Mouse (Mus musculus): Measurements from ENCODE around the gene Nabp1. TPM values are rescaled to one million over a fixed set of nuclear protein-coding genes. Genes with fewer than 3 reads are reported as not detected.
"Not testable (repeated sequence)": the region's sequence is repeated elsewhere in the genome, so short reads cannot be mapped to it uniquely, and the experiment has no call there.

Gene Nabp1
- total RNA-seq, 2 experiments from 2014 or later = 32.4 to 33.9 TPM

DNA sequence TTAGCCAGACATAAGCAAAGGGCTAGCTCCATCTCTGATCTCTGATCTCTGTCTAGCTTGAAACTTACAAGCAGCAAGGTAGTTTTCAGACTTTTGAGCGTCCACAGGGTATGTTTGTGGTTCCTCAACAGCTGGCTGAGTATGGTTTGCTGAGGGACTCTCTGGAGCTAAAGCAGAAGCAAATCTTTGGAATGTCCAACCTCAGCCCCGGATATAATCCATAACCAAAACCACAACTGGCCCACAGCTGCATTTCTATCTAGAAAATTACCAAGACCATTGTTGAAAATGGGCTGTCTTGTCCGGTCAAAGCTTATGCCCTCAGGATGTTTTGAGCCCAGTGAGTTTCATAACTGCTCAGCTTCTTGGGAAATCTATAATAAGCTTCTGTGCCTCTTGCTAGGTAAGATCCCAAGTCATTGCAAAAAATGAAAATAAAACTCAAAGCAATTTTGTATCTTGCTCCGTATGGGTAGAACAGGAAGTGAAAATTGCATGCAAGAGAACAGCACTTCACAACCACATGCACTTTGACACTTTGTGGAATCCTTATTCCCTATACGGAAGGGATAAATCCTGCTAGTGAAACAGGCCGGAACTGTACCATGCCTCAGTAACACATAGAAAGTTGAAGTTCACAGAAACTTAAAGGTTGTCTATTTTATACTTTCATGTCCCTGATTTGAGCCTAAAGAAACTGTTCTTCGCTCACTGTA lies 15.5 kb upstream of the Nabp1 start:
- no peak for DNase-seq

DNA sequence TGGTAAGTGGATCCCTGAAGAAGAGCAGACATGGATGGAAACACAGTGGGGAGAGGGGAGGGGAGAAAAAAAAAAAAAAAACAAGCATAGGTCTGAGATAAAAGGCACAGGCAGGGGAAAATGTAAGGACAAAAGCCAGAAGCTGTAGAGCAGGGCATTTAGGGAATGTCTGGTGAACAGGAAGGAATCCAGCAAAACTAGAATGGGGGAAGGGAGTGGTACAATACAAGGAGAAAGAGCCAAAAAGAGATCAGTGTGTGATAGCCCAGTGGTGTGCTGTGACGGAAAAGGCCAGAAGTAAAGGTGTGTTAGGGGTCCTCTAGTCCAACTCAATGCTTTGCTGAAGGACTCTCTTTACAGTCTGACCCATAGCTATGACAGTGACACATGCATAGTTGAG lies 8.1 kb upstream of the Nabp1 start:
- DNase-seq = no peak

DNA sequence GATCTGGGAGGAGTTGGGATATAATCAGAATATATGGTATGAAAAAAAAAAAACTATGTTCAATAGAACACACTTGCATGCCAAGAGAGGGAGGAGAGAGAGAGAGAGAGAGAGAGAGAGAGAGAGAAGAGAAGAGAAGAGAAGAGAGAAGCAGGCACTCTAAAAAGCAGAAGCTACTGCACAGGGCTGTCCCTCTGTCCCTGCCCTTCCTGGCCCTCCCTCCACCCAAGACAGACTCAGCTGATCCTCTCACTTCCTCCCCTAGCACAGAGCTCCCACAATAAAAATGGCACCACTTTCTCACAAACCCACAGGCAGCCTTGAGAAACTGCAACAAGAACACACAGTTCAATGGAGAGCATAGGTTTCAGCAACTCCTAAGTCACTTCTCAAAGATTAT lies 2.2 kb upstream of the Nabp1 start:
- no peak for DNase-seq

DNA sequence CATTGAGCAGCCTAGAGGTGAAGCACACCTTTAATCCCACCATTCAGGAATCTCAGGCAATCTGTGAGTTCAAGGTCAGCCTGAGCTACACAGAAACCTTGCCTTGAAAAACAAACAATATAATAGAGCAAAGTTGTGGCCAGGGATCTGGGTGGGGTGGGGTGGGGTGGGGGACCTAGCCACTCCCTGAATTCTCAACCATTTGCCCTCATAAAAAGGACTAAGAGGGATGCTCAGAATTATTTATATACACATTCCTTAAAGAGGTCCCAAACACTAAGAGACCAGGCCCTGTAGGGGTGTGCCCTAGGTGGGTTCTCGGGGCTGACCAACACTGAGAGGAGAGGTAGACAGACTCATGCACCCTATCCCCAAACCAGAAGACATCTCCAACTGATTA lies 1.5 kb upstream of the Nabp1 start:
- DNase-seq = no peak

DNA sequence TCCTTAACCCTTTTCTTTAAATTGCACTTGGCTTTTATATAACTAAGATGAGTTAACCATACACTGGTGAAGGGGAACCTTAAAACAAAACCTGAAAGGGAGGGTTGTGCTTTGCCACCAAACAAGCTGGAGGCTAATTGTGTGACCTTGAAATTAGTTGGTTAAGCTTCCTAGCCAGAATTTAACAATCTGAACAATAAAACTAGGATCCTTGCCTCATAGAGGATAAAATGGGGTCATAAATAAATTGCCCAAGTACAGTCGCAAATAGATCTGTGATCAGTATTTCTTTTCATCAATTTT lies 753 bp upstream of the Nabp1 start:
- no peak for DNase-seq

DNA sequence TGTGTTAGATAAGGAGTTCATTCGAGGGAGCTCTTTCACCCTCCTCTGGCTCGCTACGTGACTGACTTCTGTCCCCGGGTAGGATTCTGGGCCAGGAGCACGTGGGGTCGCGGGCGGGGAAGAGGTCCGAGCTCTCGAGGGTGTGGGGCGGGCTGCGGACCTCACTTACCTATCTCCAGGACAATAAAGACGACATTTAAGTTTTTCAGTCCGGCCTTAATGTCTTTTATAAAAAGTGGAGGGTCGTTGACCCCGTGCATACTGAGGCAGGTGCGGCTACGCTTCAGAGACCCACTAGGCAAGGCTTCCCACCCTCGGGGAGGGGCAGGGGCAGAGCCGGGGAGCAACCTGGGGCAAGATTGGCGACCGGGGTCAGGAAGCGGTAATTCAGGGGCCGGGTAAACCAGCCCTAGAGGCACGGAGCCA lies 556 bp downstream of the Nabp1 start:
- DNase-seq = peak; percentile 47 to 59

DNA sequence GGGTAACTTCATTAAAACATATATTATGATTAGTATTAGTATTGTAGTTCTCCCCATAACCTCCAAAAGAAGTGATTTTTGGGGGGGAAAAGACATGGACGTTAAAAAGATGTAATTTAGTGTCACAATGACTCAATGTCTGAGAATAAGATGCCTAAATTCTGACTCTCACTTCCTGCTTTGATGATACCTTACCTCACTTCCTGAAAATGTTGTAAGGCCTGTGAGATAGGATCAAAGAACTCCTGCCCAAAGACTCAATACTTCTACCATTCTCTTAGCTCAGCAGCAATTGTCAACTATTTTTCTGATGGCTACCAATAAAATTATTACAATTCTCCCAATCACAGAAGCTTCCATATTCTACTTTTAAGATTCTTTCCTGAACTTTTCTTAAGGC lies 1.8 kb downstream of the Nabp1 start:
- no peak for DNase-seq

DNA sequence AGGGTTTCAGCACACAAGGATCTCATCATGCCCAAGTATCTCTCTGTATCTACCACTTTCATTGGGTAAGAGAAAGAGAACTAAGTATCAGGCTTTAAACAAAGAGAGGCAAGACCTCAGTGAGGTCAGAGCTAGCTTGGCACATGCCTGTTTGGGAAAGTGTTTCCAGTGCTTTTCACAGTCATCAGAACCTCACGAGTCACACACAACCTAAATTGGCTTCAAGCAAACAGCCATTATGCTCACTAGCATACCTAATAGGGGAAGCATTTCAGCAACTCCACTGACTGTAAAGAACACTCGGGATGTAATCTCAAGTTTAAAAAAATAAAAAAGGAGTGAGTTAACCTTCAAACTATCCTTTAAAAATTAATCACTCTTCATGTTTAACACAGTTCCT lies 10.1 kb downstream of the Nabp1 start:
- no peak for DNase-seq

DNA sequence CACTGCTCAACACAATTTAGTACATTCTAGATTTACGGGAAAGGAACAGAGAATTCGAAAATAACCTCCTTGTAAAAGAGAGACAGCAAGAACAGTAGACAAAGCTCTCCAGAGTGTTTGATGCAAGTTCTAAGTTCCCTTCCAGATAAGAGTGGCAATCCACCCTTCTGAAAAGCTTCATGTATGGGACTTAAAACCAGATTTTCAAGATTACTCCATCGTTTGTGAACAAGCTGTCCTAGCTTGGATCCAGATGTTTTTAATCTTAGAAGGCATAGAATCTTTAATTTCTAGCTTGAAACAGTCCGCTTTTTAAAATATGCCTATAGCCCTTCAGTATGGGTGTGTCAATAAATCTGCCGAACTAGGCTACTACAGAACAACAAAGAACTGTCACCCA lies 11.0 kb downstream of the Nabp1 start:
- DNase-seq = no peak

DNA sequence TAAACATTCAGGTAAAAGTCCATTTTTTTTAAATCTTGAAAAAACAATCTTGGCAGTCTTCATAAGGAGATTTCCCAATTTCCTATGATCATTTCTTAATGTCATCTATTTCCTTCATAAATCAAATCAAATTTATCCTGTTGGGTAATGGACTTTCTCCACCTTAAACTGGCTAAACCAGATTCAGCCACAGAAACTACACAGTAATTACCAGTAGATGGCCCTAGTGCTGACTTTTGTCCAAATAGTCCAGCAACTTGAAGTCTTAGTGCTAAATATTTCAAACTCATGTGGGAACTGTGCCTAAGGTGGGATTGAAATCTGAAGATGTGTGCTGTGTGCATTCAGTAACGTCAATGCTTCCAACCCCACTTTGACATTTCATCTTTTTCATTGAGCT lies 11.8 kb downstream of the Nabp1 start:
- DNase-seq = peak in 1 of 2 experiments; percentile 17

DNA sequence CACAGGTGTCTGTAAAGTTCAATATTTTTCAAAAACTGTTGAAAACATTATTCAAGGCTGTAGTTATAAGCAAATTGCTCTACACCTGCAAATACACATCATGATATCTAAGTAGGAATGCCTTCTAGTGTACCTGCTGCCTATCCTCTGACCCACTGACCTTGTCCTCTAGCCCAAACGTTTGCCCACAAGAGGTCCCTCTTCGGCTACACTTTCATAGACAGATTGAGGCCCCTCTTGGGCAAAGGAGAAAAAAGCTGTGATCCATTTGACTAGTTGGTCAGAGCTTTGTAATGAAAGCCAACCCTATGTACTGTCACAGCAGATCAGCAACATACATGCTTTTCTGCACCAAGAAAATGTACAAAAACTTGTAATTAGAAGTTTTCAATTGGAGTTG lies 12.9 kb downstream of the Nabp1 start:
- DNase-seq = no peak

DNA sequence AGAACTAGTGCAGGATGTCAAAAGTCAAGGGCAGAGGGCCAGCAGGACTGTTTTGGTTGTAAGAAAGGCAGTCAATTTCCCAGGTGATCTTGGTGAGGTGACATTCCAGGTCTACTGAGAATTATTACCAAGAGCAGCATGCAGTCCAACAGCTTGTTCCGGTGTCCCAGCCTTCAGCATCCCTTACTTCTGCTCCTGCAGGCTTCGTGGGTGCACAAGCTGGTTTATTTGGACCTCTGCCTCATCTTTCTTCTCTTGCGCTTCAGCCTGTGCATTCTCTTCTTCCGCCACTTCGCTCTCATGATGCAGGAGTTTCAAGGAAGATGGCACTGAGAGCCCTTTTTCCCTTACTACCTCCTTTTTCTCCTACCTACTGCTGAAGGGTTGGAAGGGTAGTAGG lies 15.2 kb downstream of the Nabp1 start:
- DNase-seq = no peak

DNA sequence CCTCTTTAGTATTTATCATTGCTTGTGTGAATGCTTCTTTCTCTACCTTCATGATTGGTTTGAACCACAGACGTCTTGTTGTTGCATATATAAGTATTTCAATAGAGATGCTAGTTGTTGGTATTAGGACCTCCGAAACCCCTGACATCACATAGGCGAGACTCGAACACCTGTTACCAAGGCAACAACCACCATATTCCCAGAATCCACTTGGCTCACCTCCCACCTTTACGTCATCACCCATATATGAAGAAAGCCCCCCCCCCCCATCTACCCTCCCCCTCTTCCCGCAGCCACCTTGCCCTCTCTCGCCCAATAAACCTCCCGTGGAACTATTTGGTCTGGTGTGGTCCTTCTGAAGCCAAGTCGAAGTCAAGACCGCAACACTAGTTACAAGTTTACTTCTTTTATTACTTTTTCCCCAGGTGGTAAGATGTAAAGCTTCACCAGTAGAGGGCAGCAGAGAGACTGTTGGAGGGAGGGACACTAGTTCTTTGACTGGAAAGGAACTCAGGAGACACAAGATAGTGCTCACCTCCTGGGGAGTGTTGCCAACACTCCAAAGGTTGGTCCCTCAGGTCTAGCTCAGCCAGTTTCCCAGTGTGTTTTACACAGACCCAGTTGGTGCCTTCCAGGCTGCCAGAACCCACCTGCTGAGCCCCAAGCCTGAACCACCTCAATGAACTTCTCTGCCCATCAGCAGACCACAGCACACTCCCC lies 19.3 kb downstream of the Nabp1 start:
- peak; percentile 19 to 71 for DNase-seq

DNA sequence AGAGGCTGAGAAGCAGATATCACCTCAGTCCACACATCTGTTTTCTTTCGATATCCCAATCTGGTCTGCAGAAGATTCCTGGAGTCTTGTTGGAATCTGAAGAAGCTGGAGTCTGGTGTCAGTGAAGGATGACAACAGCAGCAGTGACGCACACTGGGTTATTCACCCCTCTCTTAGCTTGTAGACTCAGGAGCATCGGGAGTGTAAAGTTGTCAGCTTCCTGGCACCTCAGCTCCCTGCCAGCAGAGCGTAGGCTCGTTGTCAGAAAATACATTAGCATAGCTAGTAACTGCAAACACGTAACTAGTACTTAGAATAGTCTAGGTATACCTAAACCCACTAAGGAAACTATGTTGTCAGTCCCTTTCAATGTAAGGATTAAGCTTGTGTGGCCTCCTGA lies 20.1 kb downstream of the Nabp1 start:
- no peak for DNase-seq

DNA sequence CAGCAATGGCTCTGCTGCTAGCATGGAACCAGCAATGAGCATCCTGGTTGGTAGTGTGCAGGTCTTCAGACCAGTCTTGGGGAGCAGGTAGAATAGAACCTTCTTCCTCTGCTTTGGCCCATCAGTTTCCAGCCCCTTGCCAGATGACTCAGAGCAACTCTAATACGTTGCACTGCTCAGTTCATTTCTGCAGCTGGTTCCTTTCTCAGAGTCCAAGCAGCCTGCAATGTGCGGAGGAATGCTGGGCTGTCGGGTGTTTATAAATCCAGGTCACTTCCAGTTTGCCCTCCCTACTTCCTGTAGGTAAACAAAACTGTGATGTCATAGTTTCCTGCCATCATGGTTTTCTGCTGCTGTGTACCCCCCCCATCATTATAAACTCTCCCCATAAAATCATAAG lies 21.0 kb downstream of the Nabp1 start:
- no peak for DNase-seq

DNA sequence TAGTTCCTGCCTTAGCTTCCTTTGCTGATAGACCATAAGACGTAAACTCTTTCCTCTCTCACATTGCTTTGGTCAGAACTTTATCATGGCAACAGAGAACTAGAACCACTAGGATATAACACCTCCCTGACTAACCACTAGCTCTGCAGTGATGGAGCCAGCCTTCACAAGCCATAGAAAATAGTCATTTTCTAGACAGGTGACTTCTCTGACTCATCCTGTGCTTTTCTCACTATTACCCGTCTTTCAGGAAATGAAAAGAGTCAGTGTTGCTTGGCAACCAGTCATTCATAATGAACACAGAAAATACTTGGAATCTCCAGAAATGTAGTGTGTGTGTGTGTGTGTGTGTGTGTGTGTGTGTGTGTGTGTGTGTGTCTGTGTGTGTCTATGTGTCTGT lies 29.4 kb downstream of the Nabp1 start:
- no peak for DNase-seq

DNA sequence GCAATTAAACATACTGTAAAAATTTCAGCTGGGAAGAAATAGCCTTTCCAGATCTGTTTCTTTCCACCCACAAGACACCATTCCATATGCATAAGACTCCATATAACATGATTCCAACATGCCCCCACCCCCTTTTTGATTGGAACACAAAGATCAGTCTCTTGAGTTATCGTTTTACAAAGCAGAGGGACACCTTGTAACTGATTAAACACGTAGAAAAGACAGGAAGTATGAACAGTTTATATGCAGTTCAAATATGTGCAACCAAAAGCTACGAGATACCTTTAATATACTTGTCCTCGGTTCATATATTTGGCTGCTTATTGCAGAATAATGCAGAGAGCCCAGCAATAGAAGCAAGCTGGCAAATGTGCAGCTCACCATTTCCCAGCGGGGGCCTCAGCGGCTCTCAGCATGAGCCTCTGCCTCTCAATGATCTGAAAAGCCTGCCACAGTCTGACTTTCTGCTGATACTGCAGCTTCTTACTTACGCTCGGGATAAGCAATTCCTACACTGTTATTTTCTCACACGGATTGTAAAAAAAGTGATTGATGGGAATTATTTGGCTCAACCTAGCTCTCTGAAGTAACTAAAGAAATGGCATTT lies 32.3 kb downstream of the Nabp1 start:
- DNase-seq = peak in 1 of 2 experiments; percentile 20

DNA sequence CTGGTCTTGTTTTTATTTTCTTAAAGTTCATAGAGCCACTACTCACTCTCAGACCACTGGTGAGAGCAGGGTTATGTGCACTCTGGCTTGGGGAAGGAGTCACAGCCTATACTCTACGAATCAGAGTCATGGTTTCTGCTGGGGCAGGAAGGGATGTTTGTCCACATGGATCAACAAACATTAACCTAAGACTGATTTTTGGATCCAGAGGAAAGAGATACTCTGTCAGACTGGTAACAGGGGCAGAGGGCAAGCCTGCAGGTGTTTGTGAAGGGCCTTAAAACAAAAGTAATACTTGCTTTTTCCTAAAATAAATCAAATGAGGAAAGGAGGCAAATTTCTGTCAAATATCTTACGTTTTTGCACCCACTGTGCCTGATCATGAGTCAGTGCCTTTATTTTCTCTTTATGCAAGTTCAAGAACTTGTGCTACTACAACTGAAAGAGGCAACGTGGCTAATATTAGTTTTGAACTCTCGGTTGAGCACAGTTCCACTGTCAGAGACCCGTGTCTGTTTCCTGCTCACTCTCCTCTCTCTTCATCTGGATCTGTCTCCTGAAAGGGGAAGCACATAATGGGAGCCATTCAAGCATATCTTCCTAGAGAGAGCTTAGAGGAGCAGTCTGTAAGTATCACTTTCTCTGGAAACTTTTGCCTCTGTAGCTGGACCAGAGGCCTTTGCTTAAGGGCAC lies 32.9 kb downstream of the Nabp1 start:
- no peak for DNase-seq

DNA sequence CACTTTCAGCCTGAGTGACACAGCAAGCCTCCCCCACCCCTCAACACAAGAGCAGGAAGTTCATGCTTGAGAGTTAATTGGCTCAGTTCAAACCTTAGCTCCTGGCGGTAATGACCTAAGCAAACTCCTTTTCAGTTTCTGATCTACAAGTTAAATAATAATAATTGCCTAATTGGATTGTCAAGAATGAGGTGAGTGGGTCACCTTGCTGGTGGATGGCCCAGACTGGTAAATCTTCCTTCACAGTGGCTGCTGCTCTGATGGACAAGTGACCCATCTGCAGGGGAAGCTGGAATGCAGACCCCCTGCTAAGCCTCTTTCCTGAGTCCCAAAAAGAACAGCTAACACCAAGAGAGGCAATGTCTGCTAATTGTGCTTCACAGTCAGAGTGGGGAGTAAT lies 48.5 kb downstream of the Nabp1 start:
- DNase-seq = no peak

DNA sequence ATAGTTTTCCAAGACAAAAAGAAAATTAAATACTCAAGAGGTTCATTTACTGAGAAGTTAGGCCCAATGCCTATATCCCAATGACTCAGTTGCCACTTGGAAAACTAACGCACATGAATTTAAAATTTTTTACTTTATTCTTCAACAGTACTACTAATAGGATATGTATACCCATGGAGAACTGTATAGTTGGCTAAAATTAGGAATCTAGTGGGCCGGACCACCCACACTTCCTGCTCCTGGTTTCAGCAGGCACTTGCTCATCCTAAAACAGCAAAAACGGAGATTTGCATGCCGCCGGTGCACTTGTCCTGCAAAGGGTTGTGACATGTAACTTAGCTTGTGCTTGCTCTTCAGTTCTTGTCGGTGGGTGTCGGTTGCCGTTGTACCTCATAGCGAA lies 51.9 kb downstream of the Nabp1 start:
- no peak for DNase-seq

DNA sequence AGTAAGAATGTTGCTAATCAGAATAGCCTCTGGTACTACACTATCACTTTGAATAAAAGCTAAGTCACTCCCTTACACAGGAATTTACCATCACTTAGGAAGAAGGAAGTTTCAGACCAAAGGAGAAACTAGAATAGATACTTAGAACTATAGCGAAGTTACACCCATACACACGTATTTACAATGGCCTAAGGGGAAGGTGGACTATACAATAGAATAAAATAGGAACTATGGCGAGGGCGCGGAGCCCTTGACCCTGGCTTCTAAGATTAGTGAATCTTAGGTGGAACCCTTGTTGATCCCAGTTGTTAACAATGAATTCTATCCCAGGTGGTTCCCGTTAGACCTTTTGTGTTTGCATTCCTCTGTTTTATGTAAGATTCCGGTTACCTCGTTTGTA lies 57.2 kb downstream of the Nabp1 start:
- DNase-seq = not testable (repeated sequence)

DNA sequence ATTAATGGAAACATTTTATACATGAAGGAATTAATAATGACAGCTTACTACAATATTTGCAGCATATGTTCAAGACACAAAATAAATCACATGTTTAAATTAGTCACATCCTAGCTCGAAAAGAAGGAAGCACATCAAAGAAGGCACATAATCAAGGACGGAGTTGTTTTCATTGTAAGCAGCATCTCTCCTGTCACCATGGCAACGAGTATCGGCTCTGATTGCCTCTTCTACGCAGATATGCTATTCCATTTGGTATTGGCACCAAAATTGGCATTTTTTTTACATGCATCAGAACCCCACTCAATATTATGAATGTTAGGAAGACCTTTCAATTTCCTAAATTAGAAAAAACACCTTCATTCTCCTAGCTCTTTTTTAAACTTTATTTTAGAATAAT lies 59.5 kb downstream of the Nabp1 start:
- no peak for DNase-seq

Measured in adrenal gland, postnatal 36 days (tissue).